Mouse (Mus musculus): ENCODE measurements at regions not wholly inside any gene's neighbourhood (a gene's known extent, or its start where the extent isn't known, plus 50 kb on each side); places are given as distances from the start of the nearest gene placed in this dataset.
A peak's percentile ranks its signal among the peaks of the same experiment; 100 is the strongest.

DNA sequence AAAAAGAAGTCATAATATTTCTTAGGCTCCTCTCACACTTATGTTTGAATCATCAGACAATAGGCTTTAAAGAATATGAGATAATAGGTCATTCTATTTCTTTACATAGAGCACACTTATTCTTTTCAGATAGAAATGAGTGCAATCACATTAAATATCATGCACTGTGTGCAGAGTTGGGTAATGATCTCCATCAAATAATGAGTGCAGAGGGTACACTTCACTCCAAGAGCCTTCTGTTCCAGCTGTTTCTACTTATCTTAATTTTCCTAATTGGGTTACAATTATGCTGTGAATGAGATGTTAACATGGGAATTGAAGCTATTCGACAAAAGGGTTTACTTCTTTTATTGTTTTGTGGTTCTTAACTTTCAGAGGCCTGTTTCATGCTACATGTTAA is 707.5 kb upstream of the Mdga2 start:
- no peak overlapping the region for H3K4me3 ChIP-seq
- 61% methylated on average over 1 of the region's 1 CpGs for WGBS
- no peaks in the 10 kb centered on the region for H3K4me1 ChIP-seq
- no peak overlapping the region for H3K27ac ChIP-seq
- no peaks in the 10 kb centered on the region for H3K9me3 ChIP-seq
- no peaks in the 10 kb centered on the region for H3K36me3 ChIP-seq (replicated peaks)
- H3K9ac ChIP-seq = no peak overlapping the region
- H3K4me2 ChIP-seq = no peak overlapping the region
- no peaks in the 10 kb centered on the region for H3K27me3 ChIP-seq (replicated peaks)
- ATAC-seq (replicated peaks) = no peak

DNA sequence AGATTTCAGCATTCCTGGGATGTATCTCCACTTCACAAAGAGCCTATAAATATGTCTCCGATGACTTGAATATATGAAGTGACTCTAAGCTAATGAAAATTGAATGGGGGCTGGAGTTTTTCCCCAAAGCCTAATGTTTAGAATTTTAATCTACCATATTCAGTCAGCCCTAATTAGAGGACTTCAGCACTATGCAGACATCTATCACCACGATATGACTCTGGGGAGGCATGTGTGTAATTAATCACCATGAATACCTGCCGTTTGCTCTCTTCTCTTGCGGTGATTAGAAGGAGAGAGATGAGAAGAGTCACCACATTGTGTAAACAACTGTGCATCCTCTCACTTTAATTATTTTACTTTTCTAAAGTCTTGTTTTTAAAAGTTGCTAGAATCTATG is 692.3 kb upstream of the Mdga2 start:
- 44% methylated on average over 4 of the region's 4 CpGs for WGBS
- peak; percentile 71; the same call in 1 of the 2 replicates for ATAC-seq (replicated peaks)
- H3K4me1 ChIP-seq = no peaks in the 10 kb centered on the region
- H3K9ac ChIP-seq = no peak overlapping the region
- no peak overlapping the region for H3K27ac ChIP-seq
- no peak overlapping the region for H3K4me3 ChIP-seq
- no peak overlapping the region for H3K4me2 ChIP-seq
- no peaks in the 10 kb centered on the region for H3K27me3 ChIP-seq (replicated peaks)
- no peaks in the 10 kb centered on the region for H3K36me3 ChIP-seq (replicated peaks)
- no peaks in the 10 kb centered on the region for H3K9me3 ChIP-seq

DNA sequence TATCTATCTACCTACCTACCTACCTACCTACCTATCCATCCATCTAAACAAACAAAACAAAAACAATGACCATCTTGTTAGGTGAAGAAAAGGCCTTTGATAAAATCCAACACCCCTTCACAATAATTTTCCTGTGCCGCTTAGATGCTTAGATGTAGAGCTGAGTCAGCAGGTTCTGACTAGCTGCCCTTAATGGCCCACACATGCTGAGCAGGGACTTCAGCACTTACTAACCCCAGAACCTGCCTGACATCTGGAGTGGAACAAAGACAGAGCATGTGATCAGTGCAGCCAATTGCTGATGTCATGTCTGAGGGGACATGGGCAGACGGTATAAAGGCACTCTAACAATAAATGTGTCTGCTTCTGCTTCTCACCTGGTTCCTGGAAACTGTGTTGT is 664.9 kb upstream of the Mdga2 start:
- 76% methylated on average over 2 of the region's 2 CpGs for WGBS
- H3K27me3 ChIP-seq (replicated peaks) = no peaks in the 10 kb centered on the region
- H3K9ac ChIP-seq = no peak overlapping the region
- H3K9me3 ChIP-seq = no peaks in the 10 kb centered on the region
- no peak overlapping the region for H3K4me2 ChIP-seq
- H3K27ac ChIP-seq = no peak overlapping the region
- H3K36me3 ChIP-seq (replicated peaks) = no peaks in the 10 kb centered on the region
- H3K4me1 ChIP-seq = no peaks in the 10 kb centered on the region
- no peak overlapping the region for H3K4me3 ChIP-seq
- ATAC-seq (replicated peaks) = no peak

DNA sequence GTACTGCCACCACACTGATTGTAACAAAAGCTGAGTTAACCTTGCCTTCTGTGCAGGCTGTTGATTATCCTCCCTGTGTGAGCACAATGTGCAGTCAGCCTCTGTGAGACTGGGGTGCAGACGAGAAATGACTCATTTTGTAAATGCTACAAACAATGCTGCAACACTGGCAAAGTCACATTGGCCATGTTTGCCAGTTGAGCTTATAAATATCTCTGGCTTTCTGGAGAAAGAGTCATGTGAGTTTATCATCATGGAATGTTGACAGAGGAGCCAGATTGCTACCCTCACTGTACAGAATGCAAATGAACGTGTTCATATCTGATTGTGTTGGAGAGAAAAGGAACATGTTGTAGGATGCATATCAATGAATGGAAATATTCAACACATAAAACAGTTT is 640.3 kb upstream of the Mdga2 start:
- Histone ChIP-seq H3K4me1 (no peaks in the 10 kb centered on the region), H3K4me2 (no peak overlapping the region), H3K27me3 (replicated peaks) (no peaks in the 10 kb centered on the region), H3K9me3 (no peaks in the 10 kb centered on the region), H3K4me3 (no peak overlapping the region), H3K27ac (0 out of 2 replicates have a peak overlapping the region, but pooled peaks have one; percentile 34), H3K36me3 (replicated peaks) (no peaks in the 10 kb centered on the region), H3K9ac (no peak overlapping the region)
- no peak for ATAC-seq (replicated peaks)
- 57% methylated on average over 2 of the region's 2 CpGs for WGBS

DNA sequence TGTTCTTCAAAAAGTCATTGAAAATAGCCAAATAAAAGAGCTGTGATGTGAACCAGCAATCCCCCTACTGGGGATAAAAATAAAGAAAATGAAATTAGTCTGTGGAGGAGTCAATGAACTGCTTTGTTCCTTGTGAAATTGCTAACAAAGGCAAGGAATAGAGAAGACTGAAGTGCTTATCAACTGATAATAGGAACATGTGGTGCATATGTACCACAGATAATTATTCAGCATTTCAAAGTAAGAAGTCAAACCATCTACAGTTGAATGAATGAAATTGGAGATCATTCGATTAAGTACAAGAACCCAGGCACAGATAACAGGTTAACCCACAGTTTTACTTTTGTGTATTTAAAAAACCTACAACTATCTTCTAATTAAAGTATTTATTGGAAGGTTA is 638.4 kb upstream of the Mdga2 start:
- no peak for ATAC-seq (replicated peaks)
- WGBS = 87% methylated on average over 1 of the region's 1 CpGs
- Histone ChIP-seq H3K9ac (no peak overlapping the region), H3K27me3 (replicated peaks) (no peaks in the 10 kb centered on the region), H3K4me2 (no peak overlapping the region), H3K9me3 (no peaks in the 10 kb centered on the region), H3K36me3 (replicated peaks) (no peaks in the 10 kb centered on the region), H3K27ac (no peak overlapping the region), H3K4me1 (no peaks in the 10 kb centered on the region), H3K4me3 (no peak overlapping the region)

DNA sequence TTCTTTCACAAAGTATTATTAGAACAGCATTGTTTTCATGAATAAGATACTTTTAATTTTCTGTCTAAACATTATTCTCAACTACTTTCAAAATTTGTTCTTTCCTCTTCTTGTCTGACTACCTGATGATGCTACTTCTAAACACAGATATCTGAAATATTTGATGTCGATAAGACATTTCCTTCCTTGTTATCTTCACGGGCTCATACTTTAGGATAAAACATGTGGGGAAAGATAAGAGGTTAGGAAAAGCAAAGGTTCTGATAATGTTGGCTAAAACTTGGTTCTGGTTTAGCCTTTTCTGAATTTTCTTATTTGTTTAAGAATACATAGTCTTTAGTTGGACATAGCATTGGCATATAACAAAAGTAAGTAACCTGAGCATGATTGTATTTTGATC is 630.3 kb upstream of the Mdga2 start:
- ATAC-seq (replicated peaks) = no peak
- Histone ChIP-seq H3K9ac (no peak overlapping the region), H3K4me1 (no peaks in the 10 kb centered on the region), H3K4me3 (no peak overlapping the region), H3K4me2 (no peak overlapping the region), H3K36me3 (replicated peaks) (no peaks in the 10 kb centered on the region), H3K9me3 (no peaks in the 10 kb centered on the region), H3K27me3 (replicated peaks) (no peaks in the 10 kb centered on the region), H3K27ac (no peak overlapping the region)
- 95% methylated on average over 2 of the region's 2 CpGs for WGBS

DNA sequence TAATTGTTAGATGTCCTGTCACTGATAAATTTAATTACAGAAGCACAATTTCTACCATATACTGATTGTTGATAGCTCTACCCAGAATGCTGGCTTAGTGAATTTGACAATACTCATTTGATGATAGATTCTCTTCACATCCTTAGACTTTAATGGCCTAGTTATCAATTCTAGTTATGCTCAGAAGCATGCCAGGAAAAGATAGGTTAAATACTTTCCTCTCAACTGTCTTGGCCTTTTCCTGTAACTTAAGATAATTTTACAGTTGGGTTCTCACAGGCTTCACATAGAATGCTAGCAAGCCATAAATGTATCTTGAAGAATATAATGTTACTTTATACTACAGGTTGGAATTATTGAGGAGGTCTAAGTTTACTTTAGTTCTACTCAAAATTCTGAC is 625.2 kb upstream of the Mdga2 start:
- no peak for ATAC-seq (replicated peaks)
- Histone ChIP-seq H3K4me3 (no peak overlapping the region), H3K36me3 (replicated peaks) (no peaks in the 10 kb centered on the region), H3K9ac (no peak overlapping the region), H3K27me3 (replicated peaks) (no peaks in the 10 kb centered on the region), H3K27ac (no peak overlapping the region), H3K4me2 (no peak overlapping the region), H3K9me3 (no peaks in the 10 kb centered on the region), H3K4me1 (no peaks in the 10 kb centered on the region)

DNA sequence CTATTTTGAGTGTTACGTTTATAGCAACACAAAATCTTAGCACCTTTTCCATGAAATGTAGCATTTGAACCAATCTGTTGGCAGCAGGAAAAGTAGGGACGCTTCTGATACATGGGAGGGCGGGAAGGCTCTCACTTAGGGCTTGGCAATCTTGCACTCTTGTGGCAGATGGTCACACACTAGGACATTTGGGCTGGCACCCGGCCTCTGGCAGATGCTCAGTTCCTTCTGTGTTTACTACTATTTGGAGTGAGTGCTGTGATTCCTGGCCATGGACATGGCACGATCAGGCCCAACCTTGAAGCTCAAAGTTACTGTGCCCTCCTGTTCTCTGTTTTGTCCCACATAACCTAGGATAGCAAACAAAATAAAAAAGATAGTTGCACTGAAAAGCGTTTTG is 581.9 kb upstream of the Mdga2 start:
- H3K27me3 ChIP-seq (replicated peaks) = no peaks in the 10 kb centered on the region
- 83% methylated on average over 6 of the region's 6 CpGs for WGBS
- ATAC-seq (replicated peaks) = no peak
- H3K9me3 ChIP-seq = no peaks in the 10 kb centered on the region
- H3K4me3 ChIP-seq = no peak overlapping the region
- no peaks in the 10 kb centered on the region for H3K36me3 ChIP-seq (replicated peaks)
- no peak overlapping the region for H3K9ac ChIP-seq
- H3K27ac ChIP-seq = no peak overlapping the region
- no peaks in the 10 kb centered on the region for H3K4me1 ChIP-seq
- no peak overlapping the region for H3K4me2 ChIP-seq

DNA sequence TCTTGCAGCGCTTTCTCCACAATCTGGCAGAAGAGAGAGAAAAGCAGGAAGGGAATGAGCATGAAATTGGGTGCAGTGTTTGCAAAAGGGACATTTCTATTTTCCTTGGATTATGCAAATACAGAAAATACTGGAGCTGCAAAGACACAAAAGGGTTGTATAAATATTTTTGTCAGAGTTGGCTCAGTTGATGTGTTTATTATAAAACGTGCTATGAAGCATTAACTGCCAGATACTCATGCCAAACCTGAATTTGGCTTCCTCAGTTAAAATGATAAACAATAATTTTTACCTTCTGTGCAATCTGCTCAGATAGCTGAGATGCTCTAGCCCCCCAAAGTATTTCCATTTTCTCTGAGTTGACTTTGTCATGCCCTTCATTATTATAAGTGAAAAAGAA is 577.4 kb upstream of the Mdga2 start:
- 55% methylated on average over 2 of the region's 2 CpGs for WGBS
- no peak for ATAC-seq (replicated peaks)
- Histone ChIP-seq H3K9ac (no peak overlapping the region), H3K27ac (no peak overlapping the region), H3K4me3 (no peak overlapping the region), H3K4me2 (no peak overlapping the region), H3K36me3 (replicated peaks) (no peaks in the 10 kb centered on the region), H3K27me3 (replicated peaks) (no peaks in the 10 kb centered on the region), H3K4me1 (no peaks in the 10 kb centered on the region), H3K9me3 (no peaks in the 10 kb centered on the region)

Data from midbrain, embryonic 15.5 days (tissue).